Mouse (Mus musculus) 3T3-L1 (cell line): ENCODE results near the gene Rora.

ENCODE experiments used
- DNase-seq: peaks from one replicate; pipeline ENCODE4 v3.0.0-alpha.2; 2015; ENCODE audit warnings: low read depth, low spot score

Gene Rora

DNA sequence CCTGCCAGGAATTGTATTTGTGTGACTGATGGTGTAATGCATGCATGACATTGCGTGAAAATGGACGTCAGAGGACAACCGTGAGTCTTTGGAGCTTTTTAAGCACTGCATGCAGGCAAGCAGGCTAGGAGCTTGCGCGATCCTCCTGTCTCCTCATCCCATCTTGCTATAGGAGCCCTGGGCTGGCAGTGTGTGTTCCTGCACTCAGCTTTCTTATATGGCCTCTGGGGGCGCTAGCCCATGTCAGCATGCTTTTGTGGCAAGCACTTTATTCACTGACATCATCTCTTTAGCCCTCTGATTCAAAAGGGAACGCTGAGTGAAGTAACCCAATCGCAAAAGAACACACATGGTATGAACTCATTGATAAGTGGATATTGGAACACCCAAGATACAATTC is 105.7 kb downstream of the Rora start:
- DNase-seq: no peak

DNA sequence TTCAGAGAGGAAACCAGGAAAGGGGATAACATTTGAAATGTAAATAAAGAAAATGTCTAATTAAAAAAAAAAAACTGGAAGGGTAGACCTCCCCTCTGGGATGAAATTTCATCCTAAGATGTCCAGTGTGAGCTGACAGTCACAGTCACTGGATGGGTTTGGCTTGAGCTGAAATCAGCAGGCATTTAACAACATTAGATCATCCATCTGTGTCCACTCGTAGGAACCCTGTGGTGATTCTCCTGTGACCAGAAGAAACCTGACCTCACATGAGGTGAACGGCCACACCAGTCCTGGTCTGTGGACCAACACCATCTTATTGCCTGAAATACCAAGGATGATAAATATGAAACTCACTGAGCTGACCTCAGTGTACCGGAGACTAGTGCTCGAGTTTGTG is 106.7 kb downstream of the Rora start:
- no peak for DNase-seq

DNA sequence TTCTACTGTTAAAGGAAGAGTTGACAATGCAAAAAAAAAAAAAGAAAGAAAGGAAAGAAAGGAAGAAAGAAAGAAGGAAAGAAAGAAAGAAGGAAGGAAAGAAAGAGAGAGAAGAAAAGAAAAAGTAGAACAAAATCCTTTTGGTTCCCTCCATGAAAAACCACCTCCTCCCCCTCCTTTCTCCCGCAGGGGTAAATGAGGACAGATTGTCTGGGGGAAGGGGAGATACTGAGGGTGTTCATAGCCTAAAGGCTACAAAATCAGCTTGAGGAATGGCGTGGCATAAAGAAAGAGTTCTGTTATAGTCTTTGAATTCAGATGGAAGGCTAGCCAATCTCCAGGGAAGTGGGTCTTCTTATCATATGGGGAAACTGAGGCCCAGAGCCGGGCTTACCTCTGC is 107.3 kb downstream of the Rora start:
- DNase-seq: no peak

DNA sequence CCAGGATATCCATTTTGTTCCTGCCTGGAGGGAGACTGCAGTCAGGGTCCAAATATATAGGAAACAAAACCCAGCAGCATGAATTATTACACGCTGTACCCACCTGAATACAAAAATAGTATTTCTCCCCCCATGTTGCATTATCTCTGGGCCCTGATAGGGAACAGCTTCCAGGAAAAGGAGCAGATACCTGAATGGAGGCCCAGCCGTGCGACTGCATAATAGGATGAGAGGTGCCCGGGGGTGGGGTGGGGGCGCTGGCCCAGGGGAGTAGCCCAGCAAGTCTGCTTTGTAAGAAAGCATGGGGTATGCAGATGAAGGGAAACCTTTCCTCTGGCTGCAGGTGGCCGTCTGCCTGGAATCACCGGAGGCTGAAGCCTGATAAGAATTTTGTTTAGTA is 108.1 kb downstream of the Rora start:
- no peak for DNase-seq

DNA sequence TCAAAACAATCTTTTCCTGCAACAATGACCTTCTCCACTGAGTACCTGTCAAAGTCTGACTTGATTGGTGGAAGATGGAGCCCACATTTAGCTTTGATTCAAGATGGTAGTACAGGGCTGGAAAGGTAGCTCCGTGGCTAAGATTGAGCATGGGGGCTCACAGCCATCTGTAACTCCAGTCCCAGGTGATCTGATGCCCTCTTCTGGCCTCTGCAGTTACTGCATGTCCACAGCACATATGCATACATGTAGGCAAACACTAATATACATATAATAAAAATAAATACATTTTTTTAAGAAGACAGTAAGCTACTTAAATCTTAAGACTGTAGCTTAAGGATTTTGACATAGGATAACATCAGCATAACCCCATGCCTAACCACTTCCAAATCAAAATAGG is 112.0 kb downstream of the Rora start:
- DNase-seq: no peak

DNA sequence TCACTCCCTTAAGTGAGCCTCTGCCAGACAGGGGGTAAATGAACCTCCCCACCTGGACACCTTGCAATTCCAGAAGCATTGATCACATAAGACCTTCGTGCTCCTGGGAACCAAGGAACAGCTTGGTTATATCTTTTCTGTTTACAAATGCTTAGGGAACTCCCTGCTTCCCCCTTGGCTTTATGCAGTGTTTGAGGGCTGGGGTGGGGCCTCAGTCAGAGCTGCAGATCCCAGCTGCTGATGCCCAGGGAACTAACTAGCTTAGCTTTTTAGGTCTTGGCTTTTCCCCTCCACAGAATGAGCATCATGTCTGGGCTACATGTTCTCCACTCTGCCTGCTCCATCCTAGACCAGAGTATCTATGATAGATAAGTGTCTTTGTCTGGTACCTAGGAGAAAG is 116.1 kb downstream of the Rora start:
- no peak for DNase-seq

DNA sequence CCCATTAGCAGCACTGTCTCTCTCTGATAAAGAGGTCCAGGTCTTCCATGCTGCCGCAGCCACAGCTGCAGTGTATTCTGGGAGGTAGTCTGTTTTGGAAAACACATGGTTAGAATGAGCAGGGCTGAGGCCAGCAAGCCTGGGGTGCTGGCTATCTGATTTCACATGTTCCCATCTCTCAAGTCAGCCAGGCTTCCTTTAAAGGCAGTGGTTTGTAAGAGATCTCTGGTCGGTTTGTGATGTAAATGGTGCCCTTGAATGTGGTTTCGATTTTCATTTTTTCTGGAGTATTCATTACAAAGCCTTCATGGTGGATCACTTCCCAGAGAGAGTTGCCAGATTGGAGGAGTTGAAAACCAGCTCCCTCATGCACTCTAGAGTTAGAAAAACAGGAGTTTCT is 117.8 kb downstream of the Rora start:
- DNase-seq: no peak

DNA sequence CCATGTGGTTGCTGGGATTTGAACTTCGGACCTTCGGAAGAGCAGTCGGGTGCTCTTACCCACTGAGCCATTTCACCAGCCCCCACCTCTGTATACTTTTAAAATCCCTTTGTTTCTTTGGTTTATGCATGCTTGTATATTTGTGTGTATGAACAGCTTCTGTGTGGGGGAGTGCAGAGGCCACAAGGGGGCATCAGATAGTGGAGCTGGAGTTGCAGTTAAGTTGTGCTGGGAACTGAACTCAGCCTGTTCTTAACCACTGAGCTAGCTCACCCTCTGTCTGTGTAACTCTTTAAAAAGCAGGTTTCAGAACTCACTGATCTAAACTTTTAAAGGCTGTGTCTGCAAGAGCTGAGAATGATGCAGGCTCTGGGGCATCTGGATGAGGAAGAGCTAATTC is 120.2 kb downstream of the Rora start:
- no peak for DNase-seq

DNA sequence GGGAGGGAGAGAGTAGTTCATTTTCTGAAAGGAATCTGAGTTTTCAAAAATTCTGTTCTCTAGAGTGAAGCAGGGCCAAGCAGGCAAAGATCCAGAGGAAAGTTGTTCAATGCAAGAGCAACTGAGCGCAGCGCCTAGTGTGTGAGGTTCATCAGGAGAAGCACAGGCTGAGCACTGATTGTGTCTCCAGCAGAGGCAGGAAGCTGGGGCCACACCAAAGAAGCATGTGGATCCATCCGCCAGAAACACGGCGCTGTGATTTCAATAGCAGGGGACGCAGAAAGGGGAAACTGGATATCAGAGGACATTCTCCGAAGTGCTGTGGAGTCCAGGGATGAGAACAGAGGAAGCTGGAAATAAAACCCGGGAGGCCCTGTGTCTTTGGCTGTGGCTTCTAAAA is 128.4 kb downstream of the Rora start:
- no peak for DNase-seq

DNA sequence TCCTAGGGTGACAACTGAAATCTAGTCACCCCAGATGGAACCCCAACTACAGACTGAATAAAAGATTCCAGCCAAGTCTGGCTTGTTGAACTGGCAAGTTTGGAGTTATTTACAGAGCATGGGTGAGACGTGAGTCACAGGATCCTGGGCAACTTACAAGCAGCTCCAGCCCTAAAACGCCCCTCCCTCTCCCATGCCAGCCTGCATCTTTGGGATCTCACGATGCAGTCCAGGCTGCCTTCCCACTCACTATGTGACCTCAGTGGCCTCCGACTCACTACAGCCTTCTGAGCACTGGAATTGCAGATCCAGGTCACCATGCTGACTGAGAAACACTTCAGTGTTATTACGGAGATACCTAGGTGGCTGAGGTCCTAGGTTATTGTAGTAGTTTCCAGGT is 129.0 kb downstream of the Rora start:
- no peak for DNase-seq

DNA sequence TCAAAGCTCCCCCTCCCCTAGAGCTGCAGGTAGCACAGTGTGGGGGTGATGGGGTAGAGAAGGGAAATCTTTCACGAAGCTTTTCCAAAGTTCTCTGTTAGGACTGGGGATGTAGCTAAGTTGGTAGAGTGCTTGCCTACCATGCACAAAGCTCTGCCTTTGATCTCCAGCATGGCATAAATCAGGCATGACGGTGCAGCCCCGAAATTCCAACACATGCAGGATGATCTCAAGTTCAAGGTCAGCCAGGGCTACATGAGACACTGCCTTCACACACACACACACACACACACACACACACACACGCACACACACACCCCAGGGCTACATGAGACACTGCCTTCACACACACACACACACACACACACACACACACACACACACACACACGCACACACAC is 129.7 kb downstream of the Rora start:
- DNase-seq: no peak

DNA sequence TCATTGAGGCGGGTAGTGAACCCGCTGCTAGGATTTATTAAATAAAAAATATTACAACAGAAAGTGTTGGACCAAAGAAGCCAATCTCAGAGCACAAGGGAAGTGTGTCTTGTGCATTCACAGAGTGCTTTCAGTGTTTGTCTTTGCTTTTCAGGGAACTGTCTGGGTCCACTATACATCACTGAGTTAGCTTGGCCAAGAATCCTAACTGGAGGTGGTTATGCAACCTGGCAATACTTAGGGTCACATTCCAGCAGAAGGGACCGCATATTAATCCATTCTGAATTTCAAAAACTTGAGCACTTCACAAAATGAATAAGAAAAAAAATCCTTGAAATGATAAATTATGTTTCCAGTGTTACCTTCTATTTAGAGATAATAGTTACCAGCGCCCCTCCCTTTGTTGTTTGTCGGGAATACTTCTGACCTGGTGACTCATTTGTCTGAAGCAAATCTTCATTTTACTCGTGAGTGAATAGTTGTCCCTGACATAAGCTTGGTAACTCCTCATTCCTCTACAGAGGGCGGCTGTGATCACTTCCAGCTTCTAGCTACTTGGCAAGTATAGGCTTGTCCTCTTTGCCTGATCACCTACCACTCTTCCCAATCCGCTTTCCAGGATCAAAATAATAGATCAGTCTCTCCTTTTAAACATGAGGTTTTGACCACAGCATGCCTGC is 133.2 kb downstream of the Rora start:
- no peak for DNase-seq

DNA sequence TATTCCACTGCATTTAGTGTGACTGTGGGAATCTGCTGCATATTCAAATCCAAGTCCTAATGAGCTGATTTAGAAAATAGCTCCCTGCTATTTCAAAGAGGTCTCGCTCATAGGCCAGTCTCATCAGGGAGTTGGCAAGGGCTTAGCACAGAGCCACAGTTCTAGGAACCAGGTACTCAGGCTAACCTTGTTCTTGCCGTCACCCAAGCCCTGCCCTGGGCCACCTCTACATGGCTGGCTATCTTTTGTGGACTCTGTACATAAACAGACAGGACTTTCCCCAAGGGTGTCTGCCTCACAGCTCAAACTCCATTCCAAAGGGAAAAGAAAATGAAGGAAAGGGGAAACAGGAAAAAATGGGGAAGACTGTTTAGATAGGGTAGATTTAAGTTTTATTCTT is 134.1 kb downstream of the Rora start:
- DNase-seq: no peak

DNA sequence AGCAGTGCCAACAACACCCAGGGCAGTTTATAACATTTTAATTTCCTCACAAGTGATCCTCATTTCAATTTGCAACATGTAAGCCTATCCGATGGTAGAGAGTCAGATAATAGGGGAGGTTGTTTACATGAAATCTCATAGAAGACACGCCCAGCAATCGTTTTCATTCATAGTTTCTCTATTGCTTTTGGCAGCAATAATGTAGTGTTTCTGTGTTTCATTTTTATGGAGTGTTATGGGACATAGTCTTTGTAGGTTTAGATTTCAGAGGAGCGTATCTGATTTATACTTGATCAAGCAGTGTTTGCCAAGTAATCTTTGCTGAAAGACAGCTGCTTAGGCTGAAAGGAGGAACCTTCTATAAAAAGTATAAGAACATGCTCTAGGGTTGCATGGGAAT is 137.3 kb downstream of the Rora start:
- DNase-seq: no peak

DNA sequence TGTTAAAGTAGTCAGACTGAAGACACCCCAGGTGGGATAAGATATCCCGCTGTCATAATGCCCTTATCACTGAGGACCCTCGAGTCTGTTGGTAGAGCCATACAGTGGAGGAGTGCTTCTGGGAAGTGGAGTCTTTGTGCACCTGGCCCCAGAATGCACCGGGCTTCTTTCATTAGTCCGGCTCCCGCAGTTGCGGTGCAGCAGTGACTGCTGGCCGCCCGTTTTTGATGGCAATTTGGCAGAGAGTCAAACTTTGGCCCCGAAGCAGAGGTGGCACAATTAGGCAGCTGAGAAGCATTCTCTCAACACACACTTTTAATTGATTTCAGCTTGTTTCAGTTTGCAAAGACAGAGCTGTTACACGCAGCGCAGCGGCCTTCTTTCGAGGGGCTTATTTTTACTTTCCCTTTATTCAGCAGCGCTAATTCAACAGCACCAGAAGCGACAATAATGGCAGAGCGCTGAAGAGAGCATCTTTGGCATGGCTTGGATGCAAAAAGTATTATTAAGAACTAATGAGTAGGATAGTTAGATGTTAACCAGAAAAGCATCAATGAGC is 138.5 kb downstream of the Rora start:
- DNase-seq: no peak

DNA sequence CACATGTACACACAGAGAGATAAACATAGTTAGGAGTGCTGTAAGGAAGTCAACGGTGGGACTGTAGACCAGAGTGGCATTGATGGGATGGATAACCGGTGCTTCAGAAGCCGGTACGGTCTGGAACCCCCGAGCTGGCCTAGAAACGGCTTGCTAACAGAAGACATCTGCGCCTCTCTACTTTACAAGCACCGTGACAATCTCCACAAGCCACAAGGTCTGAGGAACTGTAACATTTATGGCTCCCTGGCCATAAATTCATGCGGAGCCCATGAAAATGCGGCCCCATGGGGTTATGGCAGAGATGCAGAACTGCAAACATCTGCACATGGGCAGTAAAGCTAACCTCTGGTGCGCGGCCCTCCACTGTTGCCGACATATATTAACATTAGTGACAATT is 141.7 kb downstream of the Rora start:
- DNase-seq: no peak

DNA sequence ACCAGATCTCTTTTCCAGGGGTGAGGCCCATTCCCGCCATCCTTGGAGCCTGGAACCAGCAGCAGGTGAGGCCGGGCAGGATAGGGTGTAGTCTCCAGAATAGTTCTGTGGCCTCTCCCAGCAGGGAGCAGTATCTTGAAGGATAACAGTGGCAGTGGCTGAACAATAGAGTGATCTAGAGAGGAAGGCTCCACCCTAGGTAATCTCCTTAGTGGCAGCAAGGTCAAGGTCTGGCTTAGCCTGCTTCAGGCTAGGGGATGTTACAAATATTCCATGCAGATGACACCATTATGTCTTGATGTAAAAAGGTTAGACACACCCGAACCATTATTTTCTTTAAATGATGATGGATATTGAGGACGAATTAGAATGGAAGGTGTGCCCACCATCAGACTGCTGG is 144.6 kb downstream of the Rora start:
- DNase-seq: no peak

DNA sequence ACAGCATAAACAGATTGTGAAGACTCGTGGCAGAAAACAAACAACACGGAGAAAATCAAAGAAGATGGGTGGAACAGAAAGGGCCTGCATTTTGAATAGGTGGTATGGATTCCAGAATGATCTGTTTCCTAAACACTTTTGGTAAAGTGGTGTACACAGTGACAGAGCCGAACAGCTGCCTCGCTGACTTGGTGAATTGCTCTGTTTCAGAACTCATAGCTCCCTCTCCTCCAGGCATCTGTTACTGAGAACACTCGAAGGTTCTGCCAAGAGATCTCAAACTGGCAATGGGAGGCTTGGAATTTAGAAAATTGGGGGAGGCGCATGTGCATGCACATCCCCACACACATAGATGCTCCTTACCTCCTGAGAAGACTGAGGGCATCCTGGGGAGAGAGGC is 145.5 kb downstream of the Rora start:
- DNase-seq: no peak

DNA sequence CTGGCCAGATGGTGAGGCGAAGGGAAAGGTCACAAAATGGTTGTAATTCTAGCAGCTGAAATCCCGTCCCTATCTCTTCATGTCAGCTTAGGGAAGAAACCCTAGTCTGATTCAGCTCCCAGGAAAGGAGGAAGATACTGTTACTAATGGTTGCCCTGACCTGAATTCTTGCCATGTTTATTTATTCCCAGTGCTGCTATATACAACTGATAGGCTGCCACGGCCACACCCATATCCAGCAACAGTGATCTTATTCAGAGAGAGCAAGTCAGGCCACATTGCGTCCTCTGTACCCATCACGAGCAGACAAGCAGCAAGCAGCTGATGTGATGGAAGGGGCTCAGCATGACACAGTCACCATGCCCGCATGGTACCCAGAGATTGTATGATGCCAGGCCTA is 150.6 kb downstream of the Rora start:
- DNase-seq: no peak

DNA sequence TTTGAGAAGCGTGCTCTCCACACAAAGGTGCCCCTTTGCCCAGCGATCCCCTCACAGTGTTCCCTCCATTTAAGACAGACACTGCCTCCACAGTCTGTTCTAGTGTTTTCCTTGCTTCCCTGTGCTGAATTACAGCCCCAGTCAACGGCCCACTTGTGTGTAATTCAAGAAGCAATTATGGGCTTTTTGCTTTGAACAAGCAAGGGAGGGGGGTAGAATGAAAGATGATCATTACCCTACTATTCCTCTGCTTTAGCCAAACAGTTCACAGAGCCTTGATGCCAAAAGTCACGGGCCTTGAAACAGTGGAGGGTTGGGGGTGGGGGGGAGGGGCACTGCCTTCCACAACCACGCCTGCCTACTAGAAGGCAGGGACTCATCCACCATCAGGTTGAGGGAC is 152.2 kb downstream of the Rora start:
- no peak for DNase-seq

DNA sequence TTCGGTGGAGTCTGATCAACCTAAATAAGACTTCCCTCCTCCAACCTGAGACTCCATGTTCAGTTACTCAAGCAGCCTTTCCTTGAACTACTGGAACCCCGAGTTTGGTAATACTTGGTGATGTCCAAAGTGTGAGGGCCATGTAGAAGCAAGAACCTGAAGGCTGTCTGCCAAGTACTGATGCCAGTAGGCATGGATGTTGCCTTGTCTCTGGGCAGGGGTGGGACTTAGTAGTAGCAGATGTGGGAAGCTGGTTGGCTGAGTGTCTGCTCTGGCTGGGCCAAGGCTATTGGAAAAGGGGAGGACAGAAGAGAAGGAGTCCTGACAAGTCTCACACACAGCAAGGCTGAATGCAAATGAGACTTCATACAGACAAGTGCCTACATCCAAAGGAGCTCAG is 154.1 kb downstream of the Rora start:
- no peak for DNase-seq

DNA sequence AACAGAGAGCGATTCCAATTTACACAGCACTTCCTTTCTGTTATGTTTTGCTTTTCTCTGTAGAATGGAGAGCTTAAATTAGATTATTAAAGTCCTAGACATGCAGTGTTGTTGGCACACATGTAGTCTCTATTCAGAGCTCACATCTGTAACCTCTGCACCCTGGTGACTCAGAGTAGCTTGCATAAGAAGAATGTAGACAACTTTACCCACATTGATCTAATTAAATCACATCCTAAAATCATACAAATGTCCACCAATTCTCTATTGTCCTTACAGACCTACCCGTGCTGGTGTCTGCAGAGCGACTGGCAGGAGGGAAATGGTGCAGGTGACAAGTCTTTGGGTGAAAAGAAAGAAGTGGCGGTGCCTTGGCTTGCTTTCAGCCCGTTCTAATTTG is 155.9 kb downstream of the Rora start:
- peak; percentile 55 for DNase-seq

DNA sequence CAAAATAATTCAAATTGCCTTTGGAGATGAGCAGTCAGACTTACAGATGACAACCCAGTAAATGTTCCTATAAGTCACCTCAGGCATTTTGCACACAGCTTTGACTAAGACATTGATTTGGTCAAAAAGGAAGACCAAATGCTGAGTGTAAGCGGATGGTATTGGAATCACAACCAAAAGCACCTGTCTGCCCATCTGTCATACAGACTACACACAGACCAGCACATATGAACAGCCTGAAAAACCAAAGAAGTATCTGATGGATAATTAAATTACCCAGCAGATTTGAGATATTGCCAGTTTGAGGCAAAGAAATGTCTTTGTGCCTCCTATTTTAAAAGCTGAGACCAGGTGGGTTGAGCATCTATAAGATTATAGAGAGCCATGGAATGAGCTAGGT is 161.1 kb downstream of the Rora start:
- no peak for DNase-seq

DNA sequence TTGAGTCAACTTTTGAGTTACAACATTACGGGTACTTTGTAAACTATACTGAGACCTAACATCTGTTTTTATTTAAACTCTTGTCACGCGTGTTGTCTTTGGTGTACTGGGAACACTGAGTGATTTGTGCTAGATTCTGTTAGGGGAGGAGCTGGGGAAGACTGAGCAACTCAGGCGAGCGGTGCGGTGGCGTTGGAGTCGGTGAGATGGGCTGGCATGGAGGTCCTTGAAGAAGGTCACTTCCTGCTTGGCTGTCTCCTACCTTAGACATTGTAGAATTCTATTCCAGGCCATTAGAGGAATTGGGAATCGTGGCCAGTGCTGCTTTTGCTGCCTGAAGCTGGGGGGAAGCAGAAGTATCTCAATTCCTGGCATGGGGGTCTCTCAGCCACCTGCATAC is 162.3 kb downstream of the Rora start:
- no peak for DNase-seq
